Mouse (Mus musculus) liver, postnatal 0 days (tissue): ENCODE results near the gene Slc12a8.

ENCODE experiments used
- CTCF ChIP-seq: sonication (generic); IDR thresholded peaks from 2 replicates; pipeline ENCODE4 v1.5.1; 2016; ENCODE audit warnings: antibody characterized with exemption, low read depth
- EP300 ChIP-seq: IDR thresholded peaks from 2 replicates; pipeline ENCODE4 v1.6.1; 2016; ENCODE audit warnings: antibody characterized with exemption, low read depth, mild to moderate bottlenecking

- TF ChIP-seq CTCF, result no peak
- TF ChIP-seq EP300, result no peak
Observed at GRCm38 (mm10) chr16:33708585-33709397, 191.7 kb downstream of the Slc12a8 start.
